Mouse (Mus musculus) stomach, postnatal 0 days (tissue): ENCODE measurements around the gene Mdga1. TPM values are rescaled to one million over a fixed set of nuclear protein-coding genes. Genes with fewer than 3 reads are reported as not detected.

Source experiments
- ATAC-seq: fragments of 200-750 bp; cut with Nextera tagmentation; 2 replicates; pipeline ENCODE4 v1.8.0; 2017; ENCODE audit not compliant: low FRiP score, low TSS enrichment
- DNase-seq: peaks from one replicate; pipeline ENCODE4 v3.0.0-alpha.2; 2016; ENCODE audit warnings: low spot score
- H3K27ac ChIP-seq: fragments of 300-500 bp; sonication (generic); replicated peaks from 2 replicates; pipeline ENCODE4 v1.5.1; 2014; ENCODE audit warnings: mild to moderate bottlenecking, control low read depth
- H3K27me3 ChIP-seq: fragments of 300-500 bp; sonication (generic); 2 replicates; pipeline ENCODE4 v1.6.1; 2014; ENCODE audit warnings: low read length; ENCODE audit not compliant: control insufficient read depth, insufficient read depth
- H3K36me3 ChIP-seq: fragments of 300-500 bp; sonication (generic); 2 replicates; pipeline ENCODE4 v1.6.1; 2014; ENCODE audit warnings: low read length, mixed read lengths; ENCODE audit not compliant: control insufficient read depth, insufficient read depth
- H3K4me1 ChIP-seq: fragments of 300-500 bp; sonication (generic); replicated peaks from 2 replicates; pipeline ENCODE4 v1.6.1; 2014; ENCODE audit warnings: antibody characterized with exemption; ENCODE audit not compliant: control insufficient read depth, insufficient read depth
- H3K4me2 ChIP-seq: fragments of 300-500 bp; sonication (generic); replicated peaks from 2 replicates; pipeline ENCODE4 v1.6.1; 2014; ENCODE audit warnings: low read depth, mild to moderate bottlenecking, control low read depth, moderate library complexity
- H3K4me3 ChIP-seq: fragments of 300-500 bp; sonication (generic); 2 replicates; pipeline ENCODE4 v1.5.1; 2014; ENCODE audit warnings: low read depth, low read length, control low read depth
- H3K9ac ChIP-seq: fragments of 300-500 bp; sonication (generic); 2 replicates; pipeline ENCODE4 v1.6.1; 2014; ENCODE audit warnings: mild to moderate bottlenecking, low read length, control low read depth, mixed read lengths
- H3K9me3 ChIP-seq: fragments of 300-500 bp; sonication (generic); 2 replicates; pipeline ENCODE4 v1.6.1; 2016; ENCODE audit warnings: low read length; ENCODE audit not compliant: control insufficient read depth
- CTCF ChIP-seq: IDR thresholded peaks from 2 replicates; pipeline ENCODE4 v1.5.1; 2016; ENCODE audit warnings: antibody characterized with exemption, low read depth, mild to moderate bottlenecking, moderate library complexity
- EP300 ChIP-seq: optimal IDR thresholded peaks from 2 replicates; pipeline ENCODE3; 2016; ENCODE audit warnings: antibody characterized with exemption
- WGBS: fragments of 180-500 bp; shearing (Covaris S2); extraction: QIAGEN DNeasy Blood & Tissue Kit; methylation state at CpG from one replicate; pipeline ENCODE4 v1.1.7; 2014; 5-methylcytosine and 5-hydroxymethylcytosine counted together
- polyA plus RNA-seq: library from polyadenylated mRNA; unstranded; fragments of >200 nt; fragmentation: Nextera tagmentation; extraction: Ambion mirVana; gene quantifications from 2 replicates; pipeline ENCODE4 v1.2.1, GENCODE M21; 2015

The Mdga1 gene
- polyA plus RNA-seq, 1 experiment from 2014 or later = 2.1 TPM

- no peaks in the 10 kb centered on the region; the same call in 1 of the 2 replicates for H3K36me3 ChIP-seq
- H3K4me3 ChIP-seq = no peak overlapping the region
- H3K9me3 ChIP-seq = no peaks in the 10 kb centered on the region
- TF ChIP-seq CTCF = no peak
- no peak for TF ChIP-seq EP300
- no peak overlapping the region for H3K9ac ChIP-seq
- ATAC-seq (no peak), DNase-seq (no peak)
- H3K27ac ChIP-seq = no peak overlapping the region
- H3K4me1 ChIP-seq = no peaks in the 10 kb centered on the region
- 87% methylated on average over 9 of the region's 9 CpGs for whole genome bisulfite sequencing
- no peaks in the 10 kb centered on the region for H3K27me3 ChIP-seq
- H3K4me2 ChIP-seq = no peak overlapping the region
Observed at GRCm38 (mm10) chr17:29834333-29834732, 135.6 kb downstream of the Mdga1 start.

GRCm38 (mm10) chr17:29831696-29832095 is 138.2 kb downstream of the Mdga1 start:
- no peak overlapping the region for H3K9ac ChIP-seq
- ATAC-seq = no peak
- H3K27ac ChIP-seq = no peak overlapping the region
- H3K27me3 ChIP-seq = no peaks in the 10 kb centered on the region
- DNase-seq = no peak
- H3K9me3 ChIP-seq = no peaks in the 10 kb centered on the region
- no peak for TF ChIP-seq CTCF
- no peaks in the 10 kb centered on the region; the same call in 1 of the 2 replicates for H3K36me3 ChIP-seq
- H3K4me3 ChIP-seq = no peak overlapping the region
- WGBS = 87% methylated on average over 11 of the region's 11 CpGs
- no peaks in the 10 kb centered on the region for H3K4me1 ChIP-seq
- no peak overlapping the region for H3K4me2 ChIP-seq

GRCm38 (mm10) chr17:29829136-29829535 is 140.8 kb downstream of the Mdga1 start:
- no peak overlapping the region for H3K4me2 ChIP-seq
- H3K4me1 ChIP-seq = no peaks in the 10 kb centered on the region
- no peaks in the 10 kb centered on the region for H3K27me3 ChIP-seq
- no peak overlapping the region for H3K4me3 ChIP-seq
- no peak for DNase-seq
- no peaks in the 10 kb centered on the region for H3K9me3 ChIP-seq
- TF ChIP-seq EP300 (no peak), CTCF (no peak)
- ATAC-seq = no peak
- no peak overlapping the region for H3K9ac ChIP-seq
- no peaks in the 10 kb centered on the region for H3K36me3 ChIP-seq
- 69% methylated on average over 7 of the region's 7 CpGs for WGBS
- no peak overlapping the region for H3K27ac ChIP-seq

- no peak overlapping the region for H3K4me3 ChIP-seq
- ATAC-seq = no peak
- TF ChIP-seq EP300 (no peak), CTCF (no peak)
- H3K9ac ChIP-seq = no peak overlapping the region
- DNase-seq = peak; percentile 53
- 65% methylated on average over 5 of the region's 5 CpGs for WGBS
- no peaks in the 10 kb centered on the region for H3K9me3 ChIP-seq
- H3K27me3 ChIP-seq = no peaks in the 10 kb centered on the region
- H3K4me2 ChIP-seq = no peak overlapping the region
- no peaks in the 10 kb centered on the region for H3K36me3 ChIP-seq
- no peak overlapping the region for H3K27ac ChIP-seq
- H3K4me1 ChIP-seq = no peaks in the 10 kb centered on the region
Observed at GRCm38 (mm10) chr17:29827602-29828001, 142.3 kb downstream of the Mdga1 start.

GRCm38 (mm10) chr17:29824512-29825120 is 145.3 kb downstream of the Mdga1 start:
- Histone ChIP-seq H3K4me2 (no peak overlapping the region), H3K9ac (no peak overlapping the region), H3K9me3 (no peaks in the 10 kb centered on the region), H3K4me1 (no peaks in the 10 kb centered on the region), H3K27ac (no peak overlapping the region), H3K36me3 (no peaks in the 10 kb centered on the region), H3K27me3 (no peaks in the 10 kb centered on the region), H3K4me3 (no peak overlapping the region)
- 63% methylated on average over 4 of the region's 4 CpGs for WGBS
- ATAC-seq = no peak
- no peak for DNase-seq
- TF ChIP-seq EP300 = no peak
- TF ChIP-seq CTCF = no peak

- no peaks in the 10 kb centered on the region for H3K27me3 ChIP-seq
- DNase-seq = no peak
- 28% methylated on average over 5 of the region's 5 CpGs for WGBS
- no peaks in the 10 kb centered on the region for H3K4me1 ChIP-seq
- H3K27ac ChIP-seq = no peak overlapping the region
- ATAC-seq = no peak
- H3K4me2 ChIP-seq = no peak overlapping the region
- no peak overlapping the region for H3K9ac ChIP-seq
- no peak overlapping the region for H3K4me3 ChIP-seq
- TF ChIP-seq EP300 = no peak
- TF ChIP-seq CTCF = no peak
- H3K36me3 ChIP-seq = no peaks in the 10 kb centered on the region
- H3K9me3 ChIP-seq = no peaks in the 10 kb centered on the region
Observed at GRCm38 (mm10) chr17:29824208-29824509, 145.7 kb downstream of the Mdga1 start.
